Mouse (Mus musculus) embryo, embryonic 10 days (tissue): ENCODE results near the gene Flg.

Source experiments
- DNase-seq: peaks from one replicate; pipeline ENCODE4 v3.0.0-alpha.2; 2015; ENCODE audit warnings: low spot score

Flg gene

GRCm38 (mm10) chr3:93273223-93273622 lies at the start of gene Flg:
Gene Flg (plus strand): TSS chr3:93273523.
- DNase-seq: no peak

- DNase-seq: no peak
These were observed 24.2 kb downstream of the Flg start for GRCm38 (mm10) chr3:93297542-93297941.

GRCm38 (mm10) chr3:93299832-93300231 lies 26.5 kb downstream of the Flg start:
- no peak for DNase-seq

- DNase-seq: no peak
These were observed 28.6 kb downstream of the Flg start for GRCm38 (mm10) chr3:93301896-93302295.

DNA sequence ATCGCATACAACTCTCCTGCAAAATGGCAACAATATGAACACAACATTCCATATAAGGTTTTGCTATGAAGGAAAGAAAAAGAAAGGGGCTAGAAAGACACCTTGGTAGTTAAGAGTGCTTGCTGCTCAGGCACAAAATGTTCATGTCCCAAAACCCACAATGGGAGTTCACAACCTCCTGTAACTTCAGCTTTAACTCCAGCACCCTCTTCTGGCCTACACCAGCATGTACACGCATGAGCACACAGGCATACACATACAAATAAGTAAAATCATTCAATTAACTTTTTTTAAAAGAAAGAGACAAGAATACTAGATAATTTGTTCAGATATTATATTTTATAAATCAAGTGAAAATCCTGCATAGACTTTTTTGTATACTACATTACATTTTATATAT lies 32.8 kb downstream of the Flg start:
- DNase-seq: peak; percentile 7

DNA sequence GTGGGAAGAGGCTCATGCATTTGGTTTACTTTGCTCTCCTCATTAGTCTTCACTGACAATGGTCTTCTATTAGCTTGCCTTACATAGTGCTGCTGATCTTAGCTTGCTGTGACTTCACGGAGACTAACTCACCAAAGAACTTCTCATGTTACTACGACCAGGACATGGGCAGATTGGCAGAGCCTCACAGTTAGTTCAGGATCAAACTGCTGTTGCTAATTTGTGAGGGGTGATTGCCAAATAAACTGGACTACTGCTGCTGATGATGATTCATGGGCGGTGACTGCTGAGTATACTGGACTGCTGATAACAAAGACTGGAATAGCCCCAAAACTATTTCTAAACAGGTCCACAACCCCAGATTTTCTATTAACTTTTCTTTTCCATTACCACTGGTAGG lies 38.0 kb downstream of the Flg start:
- DNase-seq: no peak

DNA sequence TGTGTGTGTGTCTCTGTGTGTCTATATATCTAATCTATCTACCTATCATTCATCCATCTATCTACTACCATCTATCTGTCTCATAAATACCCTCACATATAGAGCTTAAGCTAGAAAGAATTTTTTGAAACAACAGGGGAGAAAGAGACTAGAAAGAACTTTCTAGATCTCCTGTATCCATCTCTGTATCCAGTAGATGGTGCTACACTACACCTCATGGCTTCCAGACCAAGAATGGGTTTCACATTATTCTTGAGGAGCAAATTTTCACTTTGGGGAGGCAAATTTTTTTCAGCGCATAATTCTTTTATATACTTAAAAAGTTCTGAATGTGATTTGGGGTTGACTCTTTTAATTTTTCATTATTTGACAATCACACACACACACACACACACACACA lies 41.1 kb downstream of the Flg start:
- DNase-seq: no peak

GRCm38 (mm10) chr3:93319449-93319848 lies 46.1 kb downstream of the Flg start, which contains the start of gene Hrnr:
Gene Hrnr (plus strand): TSS chr3:93319749.
- no peak for DNase-seq

DNA sequence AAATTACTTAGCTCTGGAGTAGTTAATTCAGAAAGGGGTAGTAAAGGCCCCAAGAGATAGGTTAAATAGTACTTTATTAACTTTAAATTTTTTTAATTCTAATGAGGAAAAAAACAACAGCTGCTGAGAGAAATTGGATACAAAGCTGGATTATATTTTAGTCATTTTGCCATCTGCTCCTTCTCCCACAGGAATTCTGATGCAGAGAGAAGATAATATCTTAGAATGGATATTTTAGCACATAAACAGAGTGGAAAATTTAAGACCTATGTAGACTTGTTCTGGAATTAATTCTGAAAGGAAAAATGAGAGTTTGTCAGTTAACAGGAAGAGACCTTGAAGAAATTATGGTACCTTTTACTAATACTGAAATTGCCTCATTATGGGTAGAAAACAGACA lies 64.4 kb downstream of the Flg start:
- no peak for DNase-seq

DNA sequence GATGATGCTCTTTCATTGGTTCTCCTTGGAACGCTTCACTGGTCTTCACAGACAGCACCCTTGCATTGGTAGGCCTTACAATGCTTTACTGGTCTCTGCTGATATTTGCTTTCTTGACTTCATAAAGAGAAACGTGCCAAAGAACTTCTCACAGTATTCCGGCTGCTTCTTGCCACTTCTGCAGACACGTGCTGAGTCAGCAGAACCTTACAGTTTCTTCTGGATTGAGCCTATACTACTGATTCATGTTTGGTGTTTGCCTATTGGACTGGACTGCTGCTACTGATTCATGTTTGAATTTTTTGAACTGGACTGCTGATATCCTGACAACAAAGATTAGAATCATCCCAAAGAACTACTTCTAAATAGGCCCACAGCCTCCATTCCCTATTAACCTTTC lies 66.7 kb downstream of the Flg start:
- DNase-seq: no peak
